Mouse (Mus musculus) liver, embryonic 12.5 days (tissue): Measurements from ENCODE around the gene Ttc16. TPM values are rescaled to one million over a fixed set of nuclear protein-coding genes. Genes with fewer than 3 reads are reported as not detected.

ENCODE experiments used
- ATAC-seq: fragments of 200-750 bp; cut with Nextera tagmentation; 2 replicates; pipeline ENCODE4 v1.8.0; 2017; ENCODE audit warnings: moderate number of reproducible peaks, mild to moderate bottlenecking, moderate library complexity
- H3K27ac ChIP-seq: fragments of 300-500 bp; sonication (generic); 2 replicates; pipeline ENCODE4 v1.5.1; 2016; ENCODE audit warnings: mild to moderate bottlenecking
- H3K27me3 ChIP-seq: fragments of 300-500 bp; sonication (generic); replicated peaks from 2 replicates; pipeline ENCODE4 v1.6.1; 2016; ENCODE audit warnings: mild to moderate bottlenecking, moderate library complexity
- H3K36me3 ChIP-seq: fragments of 300-500 bp; sonication (generic); 2 replicates; pipeline ENCODE4 v1.6.1; 2016; ENCODE audit warnings: mild to moderate bottlenecking, moderate library complexity
- H3K4me1 ChIP-seq: fragments of 300-500 bp; sonication (generic); 2 replicates; pipeline ENCODE4 v1.6.1; 2016
- H3K4me2 ChIP-seq: fragments of 300-500 bp; sonication (generic); 2 replicates; pipeline ENCODE4 v1.6.1; 2016; ENCODE audit warnings: mild to moderate bottlenecking, moderate library complexity
- H3K4me3 ChIP-seq: fragments of 300-500 bp; sonication (generic); 2 replicates; pipeline ENCODE4 v1.5.1; 2016; ENCODE audit warnings: mild to moderate bottlenecking, moderate library complexity
- H3K9ac ChIP-seq: fragments of 300-500 bp; sonication (generic); 2 replicates; pipeline ENCODE4 v1.6.1; 2016; ENCODE audit warnings: mild to moderate bottlenecking, moderate library complexity
- H3K9me3 ChIP-seq: fragments of 300-500 bp; sonication (generic); replicated peaks from 2 replicates; pipeline ENCODE4 v1.6.1; 2016; ENCODE audit warnings: mild to moderate bottlenecking, moderate library complexity
- WGBS: fragments of 180-500 bp; shearing (Covaris S2); methylation state at CpG from one replicate; pipeline ENCODE4 v1.1.7; 2016; ENCODE audit not compliant: insufficient replicate concordance; 5-methylcytosine and 5-hydroxymethylcytosine counted together
- polyA plus RNA-seq: library from polyadenylated mRNA; unstranded; fragments of >200 nt; fragmentation: Nextera tagmentation; extraction: Ambion mirVana; gene quantifications from 2 replicates; pipeline ENCODE4 v1.2.1, GENCODE M21; 2016

Ttc16 gene
- polyA plus RNA-seq, 1 experiment from 2014 or later = 0.26 TPM

GRCm38 (mm10) chr2:32811959-32812358 lies 36.5 kb upstream of the Ttc16 start:
- no peak overlapping the region for H3K4me2 ChIP-seq
- H3K4me3 ChIP-seq = no peak overlapping the region
- no peaks in the 10 kb centered on the region for H3K9me3 ChIP-seq
- ATAC-seq = no peak
- peaks cover 6% of the 10 kb centered on the region; the same call in 1 of the 2 replicates for H3K36me3 ChIP-seq
- H3K4me1 ChIP-seq = no peaks in the 10 kb centered on the region
- H3K9ac ChIP-seq = no peak overlapping the region
- H3K27me3 ChIP-seq = no peaks in the 10 kb centered on the region
- WGBS = 72% methylated on average over 8 of the region's 8 CpGs
- H3K27ac ChIP-seq = no peak overlapping the region

GRCm38 (mm10) chr2:32808816-32809566 lies 33.6 kb upstream of the Ttc16 start:
- Histone ChIP-seq H3K36me3 (peaks cover 3% of the 10 kb centered on the region; the same call in 1 of the 2 replicates), H3K9ac (no peak overlapping the region), H3K27me3 (no peaks in the 10 kb centered on the region), H3K4me3 (no peak overlapping the region), H3K27ac (no peak overlapping the region), H3K4me2 (no peak overlapping the region), H3K4me1 (no peaks in the 10 kb centered on the region), H3K9me3 (no peaks in the 10 kb centered on the region)
- ATAC-seq = no peak
- 84% methylated on average over 14 of the region's 14 CpGs for WGBS

- no peaks in the 10 kb centered on the region for H3K27me3 ChIP-seq
- no peak overlapping the region for H3K9ac ChIP-seq
- H3K27ac ChIP-seq = no peak overlapping the region
- no peak for ATAC-seq
- H3K4me2 ChIP-seq = no peak overlapping the region
- 56% methylated on average over 10 of the region's 10 CpGs for WGBS
- H3K4me1 ChIP-seq = peaks cover 9% of the 10 kb centered on the region; the same call in 1 of the 2 replicates
- H3K4me3 ChIP-seq = no peak overlapping the region
- no peaks in the 10 kb centered on the region for H3K9me3 ChIP-seq
- H3K36me3 ChIP-seq = peaks cover 32% of the 10 kb centered on the region
These were observed 23.0 kb upstream of the Ttc16 start for GRCm38 (mm10) chr2:32798251-32798962.

GRCm38 (mm10) chr2:32795748-32796418 lies 20.4 kb upstream of the Ttc16 start:
- H3K36me3 ChIP-seq = peaks cover 28% of the 10 kb centered on the region
- no peak overlapping the region for H3K27ac ChIP-seq
- H3K4me2 ChIP-seq = no peak overlapping the region
- no peaks in the 10 kb centered on the region for H3K27me3 ChIP-seq
- no peak for ATAC-seq
- no peak overlapping the region for H3K9ac ChIP-seq
- peaks cover 9% of the 10 kb centered on the region; the same call in 1 of the 2 replicates for H3K4me1 ChIP-seq
- no peak overlapping the region for H3K4me3 ChIP-seq
- no peaks in the 10 kb centered on the region for H3K9me3 ChIP-seq
- 78% methylated on average over 13 of the region's 13 CpGs for WGBS

GRCm38 (mm10) chr2:32791297-32791696 lies 15.9 kb upstream of the Ttc16 start:
- Histone ChIP-seq H3K4me3 (no peak overlapping the region), H3K9ac (no peak overlapping the region), H3K36me3 (peaks cover 4% of the 10 kb centered on the region; the same call in 1 of the 2 replicates), H3K4me1 (no peaks in the 10 kb centered on the region; the same call in 1 of the 2 replicates), H3K9me3 (no peaks in the 10 kb centered on the region), H3K27ac (no peak overlapping the region), H3K27me3 (no peaks in the 10 kb centered on the region), H3K4me2 (no peak overlapping the region)
- WGBS = 79% methylated on average over 6 of the region's 6 CpGs
- ATAC-seq = no peak

GRCm38 (mm10) chr2:32788581-32788980 lies 13.1 kb upstream of the Ttc16 start:
- Histone ChIP-seq H3K27ac (no peak overlapping the region), H3K9ac (no peak overlapping the region), H3K36me3 (no peaks in the 10 kb centered on the region), H3K4me3 (no peak overlapping the region), H3K9me3 (no peaks in the 10 kb centered on the region), H3K4me1 (no peaks in the 10 kb centered on the region; the same call in 1 of the 2 replicates), H3K27me3 (no peaks in the 10 kb centered on the region), H3K4me2 (no peak overlapping the region)
- 74% methylated on average over 2 of the region's 2 CpGs for WGBS
- ATAC-seq = no peak

- no peaks in the 10 kb centered on the region; the same call in 1 of the 2 replicates for H3K4me1 ChIP-seq
- no peaks in the 10 kb centered on the region for H3K27me3 ChIP-seq
- ATAC-seq = no peak
- no peaks in the 10 kb centered on the region for H3K9me3 ChIP-seq
- no peak overlapping the region for H3K4me3 ChIP-seq
- H3K4me2 ChIP-seq = no peak overlapping the region
- H3K36me3 ChIP-seq = no peaks in the 10 kb centered on the region
- H3K9ac ChIP-seq = no peak overlapping the region
- H3K27ac ChIP-seq = no peak overlapping the region
- WGBS = 39% methylated on average over 6 of the region's 6 CpGs
These were observed 11.7 kb upstream of the Ttc16 start for GRCm38 (mm10) chr2:32787176-32787575.

GRCm38 (mm10) chr2:32784048-32784681 lies 8.7 kb upstream of the Ttc16 start, which contains the start of gene Cfap157:
TSS of gene Cfap157 (minus strand) at chr2:32784428.
- no peaks in the 10 kb centered on the region for H3K9me3 ChIP-seq
- no peaks in the 10 kb centered on the region for H3K27me3 ChIP-seq
- no peak within 1 kb of the TSS for H3K4me3 ChIP-seq
- no peak within 1 kb of the TSS for H3K9ac ChIP-seq
- no peak within 1 kb of the TSS for H3K27ac ChIP-seq
- H3K4me1 ChIP-seq = peaks cover 5% of the 10 kb centered on the region
- no peak for ATAC-seq
- no peaks in the 10 kb centered on the region for H3K36me3 ChIP-seq
- whole genome bisulfite sequencing = 48% methylated on average over 4 of the region's 4 CpGs
- no peak within 1 kb of the TSS for H3K4me2 ChIP-seq

GRCm38 (mm10) chr2:32781710-32782109 lies 6.3 kb upstream of the Ttc16 start:
- H3K9me3 ChIP-seq = no peaks in the 10 kb centered on the region
- H3K4me3 ChIP-seq = no peak overlapping the region
- H3K27ac ChIP-seq = no peak overlapping the region
- no peak overlapping the region for H3K4me2 ChIP-seq
- H3K4me1 ChIP-seq = peaks cover 5% of the 10 kb centered on the region; the same call in 1 of the 2 replicates
- ATAC-seq = no peak
- no peaks in the 10 kb centered on the region for H3K27me3 ChIP-seq
- 57% methylated on average over 6 of the region's 6 CpGs for WGBS
- H3K9ac ChIP-seq = no peak overlapping the region
- H3K36me3 ChIP-seq = no peaks in the 10 kb centered on the region; the same call in 1 of the 2 replicates

- H3K4me2 ChIP-seq = no peak overlapping the region
- peaks cover 22% of the 10 kb centered on the region for H3K4me1 ChIP-seq
- no peak overlapping the region for H3K4me3 ChIP-seq
- H3K9ac ChIP-seq = no peak overlapping the region
- ATAC-seq = no peak
- no peaks in the 10 kb centered on the region for H3K9me3 ChIP-seq
- no peaks in the 10 kb centered on the region; the same call in 1 of the 2 replicates for H3K36me3 ChIP-seq
- H3K27me3 ChIP-seq = no peaks in the 10 kb centered on the region
- WGBS = 75% methylated on average over 6 of the region's 6 CpGs
- no peak overlapping the region for H3K27ac ChIP-seq
These were observed 4.3 kb upstream of the Ttc16 start for GRCm38 (mm10) chr2:32779714-32780113.

- ATAC-seq = no peak
- 21% methylated on average over 8 of the region's 8 CpGs for WGBS
These were observed 3.7 kb upstream of the Ttc16 start for GRCm38 (mm10) chr2:32779131-32779530.

More at GRCm38 (mm10) chr2:32779131-32779530, 3.7 kb upstream of the Ttc16 start:
- no peaks in the 10 kb centered on the region for H3K27me3 ChIP-seq
- no peaks in the 10 kb centered on the region; the same call in 1 of the 2 replicates for H3K36me3 ChIP-seq
- no peak overlapping the region for H3K4me3 ChIP-seq
- no peak overlapping the region for H3K4me2 ChIP-seq
- no peak overlapping the region for H3K9ac ChIP-seq
- H3K9me3 ChIP-seq = no peaks in the 10 kb centered on the region
- no peak overlapping the region for H3K27ac ChIP-seq
- peaks cover 24% of the 10 kb centered on the region for H3K4me1 ChIP-seq
